Mouse (Mus musculus): Measurements from ENCODE around the gene Terf2. TPM values are rescaled to one million over a fixed set of nuclear protein-coding genes. Genes with fewer than 3 reads are reported as not detected.

Terf2 gene
- polyA plus RNA-seq, 1 experiment from 2014 or later: 25.3 TPM

GRCm38 (mm10) chr8:107104547-107104946 is 8.2 kb upstream of the Terf2 start:
- ChIA-PET POLR2A (no interaction called here), CTCF (interaction anchor here (0.7 to 2.1 kb wide), 13 partner anchors 10 to 327 kb away, joined by 3 to 11 read pairs (median 3); partner anchors contain the start of gene Nob1)
- peak; percentile 62 for ATAC-seq
- H3K27me3 ChIP-seq: no peaks in the 10 kb centered on the region
- DNase-seq (ENCODE audit: low read depth, low spot score): no peak
- peak; percentile 94 for TF ChIP-seq CTCF (IDR thresholded peaks at IDR 0.05)
- in situ Hi-C loops (cut with MboI; ENCODE audit: low pct_unique_long_range_greater_than_20kb): loop anchor here (10.0 kb wide), 1 partner anchor 470 kb away; no protein-coding TSS in a partner anchor

GRCm38 (mm10) chr8:107100635-107101034 is 4.3 kb upstream of the Terf2 start:
- H3K27me3 ChIP-seq: no peaks in the 10 kb centered on the region
- ChIA-PET POLR2A (no interaction called here), CTCF (interaction anchor here (1.1 to 1.4 kb wide), 3 partner anchors 14 to 223 kb away, joined by 3 to 5 read pairs (median 3); no protein-coding TSS in a partner anchor)
- ATAC-seq (no peak), DNase-seq (ENCODE audit: low read depth, low spot score) (no peak)
- TF ChIP-seq CTCF (IDR thresholded peaks at IDR 0.05): no peak
- in situ Hi-C loops (cut with MboI; ENCODE audit: low pct_unique_long_range_greater_than_20kb): loop anchor here (10.0 kb wide), 1 partner anchor 474 kb away; no protein-coding TSS in a partner anchor

- TF ChIP-seq CTCF (IDR thresholded peaks at IDR 0.05): no peak
- ATAC-seq (peak; percentile 81), DNase-seq (ENCODE audit: low read depth, low spot score) (no peak)
- ChIA-PET CTCF (interaction anchor here (1.3 kb wide), 1 partner anchor 18 kb away, joined by 3 read pairs; no protein-coding TSS in a partner anchor), POLR2A (interaction anchor here (0.7 to 1.2 kb wide), 2 partner anchors 40 to 231 kb away, joined by 3 to 4 read pairs; no protein-coding TSS in a partner anchor)
- no peaks in the 10 kb centered on the region for H3K27me3 ChIP-seq
- in situ Hi-C loops (cut with MboI; ENCODE audit: low pct_unique_long_range_greater_than_20kb): no loop called here
These were observed 506 bp downstream of the Terf2 start for GRCm38 (mm10) chr8:107095717-107096365.

- TF ChIP-seq CTCF (IDR thresholded peaks at IDR 0.05): no peak
- DNase-seq (ENCODE audit: low read depth, low spot score) (no peak), ATAC-seq (no peak)
- no peaks in the 10 kb centered on the region for H3K27me3 ChIP-seq
- in situ Hi-C loops (cut with MboI; ENCODE audit: low pct_unique_long_range_greater_than_20kb): no loop called here
- ChIA-PET POLR2A (no interaction called here), CTCF (interaction anchor here (1.3 kb wide), 1 partner anchor 14 kb away, joined by 3 read pairs; no protein-coding TSS in a partner anchor)
These were observed 5.8 kb downstream of the Terf2 start for GRCm38 (mm10) chr8:107090531-107090930.

- no peak for ATAC-seq
- CTCF ChIA-PET: interaction anchor here (1.3 kb wide), 1 partner anchor 23 kb away, joined by 4 read pairs; the partner anchor contains the start of gene Tmed6
These were observed 7.8 kb downstream of the Terf2 start for GRCm38 (mm10) chr8:107088526-107089063.

GRCm38 (mm10) chr8:107086018-107086417 is 10.3 kb downstream of the Terf2 start:
- CTCF ChIA-PET: interaction anchor here (1.7 kb wide), 1 partner anchor 8 kb away, joined by 6 read pairs; no protein-coding TSS in a partner anchor
- in situ Hi-C loops (cut with MboI; ENCODE audit: low pct_unique_long_range_greater_than_20kb): no loop called here

More at GRCm38 (mm10) chr8:107088526-107089063, 7.8 kb downstream of the Terf2 start:
- DNase-seq (ENCODE audit: low read depth, low spot score): no peak
- TF ChIP-seq CTCF (IDR thresholded peaks at IDR 0.05): no peak
- POLR2A ChIA-PET: no interaction called here
- in situ Hi-C loops (cut with MboI; ENCODE audit: low pct_unique_long_range_greater_than_20kb): no loop called here
- no peaks in the 10 kb centered on the region for H3K27me3 ChIP-seq

GRCm38 (mm10) chr8:107085358-107085757 is 11.0 kb downstream of the Terf2 start:
- ChIA-PET CTCF (interaction anchor here (1.7 kb wide), 1 partner anchor 9 kb away, joined by 6 read pairs; no protein-coding TSS in a partner anchor), POLR2A (no interaction called here)
- DNase-seq (ENCODE audit: low read depth, low spot score): no peak
- ATAC-seq: no peak
- in situ Hi-C loops (cut with MboI; ENCODE audit: low pct_unique_long_range_greater_than_20kb): no loop called here
- TF ChIP-seq CTCF (IDR thresholded peaks at IDR 0.05): no peak
- no peaks in the 10 kb centered on the region for H3K27me3 ChIP-seq

More at GRCm38 (mm10) chr8:107086018-107086417, 10.3 kb downstream of the Terf2 start:
- POLR2A ChIA-PET: no interaction called here
- H3K27me3 ChIP-seq: no peaks in the 10 kb centered on the region
- TF ChIP-seq CTCF (IDR thresholded peaks at IDR 0.05): no peak
- DNase-seq (ENCODE audit: low read depth, low spot score): no peak
- ATAC-seq: no peak

GRCm38 (mm10) chr8:107076239-107076888 is 20.0 kb downstream of the Terf2 start:
- ATAC-seq (no peak), DNase-seq (ENCODE audit: low read depth, low spot score) (no peak)
- no peaks in the 10 kb centered on the region for H3K27me3 ChIP-seq
- TF ChIP-seq CTCF (IDR thresholded peaks at IDR 0.05): no peak
- in situ Hi-C loops (cut with MboI; ENCODE audit: low pct_unique_long_range_greater_than_20kb): no loop called here
- ChIA-PET POLR2A (no interaction called here), CTCF (interaction anchor here (1.6 kb wide), 1 partner anchor 16 kb away, joined by 3 read pairs; no protein-coding TSS in a partner anchor)

- ATAC-seq: no peak
- POLR2A ChIA-PET: interaction anchor here (0.9 kb wide), 1 partner anchor 9 kb away, joined by 3 read pairs; the partner anchor contains the start of gene Tmed6
- TF ChIP-seq CTCF (IDR thresholded peaks at IDR 0.05): no peak
- H3K27me3 ChIP-seq: no peaks in the 10 kb centered on the region
- in situ Hi-C loops (cut with MboI; ENCODE audit: low pct_unique_long_range_greater_than_20kb): no loop called here
- no peak for DNase-seq (ENCODE audit: low read depth, low spot score)
- CTCF ChIA-PET: no interaction called here
These were observed 22.2 kb downstream of the Terf2 start for GRCm38 (mm10) chr8:107074128-107074527.

- no peaks in the 10 kb centered on the region for H3K27me3 ChIP-seq
- in situ Hi-C loops (cut with MboI; ENCODE audit: low pct_unique_long_range_greater_than_20kb): no loop called here
- no peak for TF ChIP-seq CTCF (IDR thresholded peaks at IDR 0.05)
- DNase-seq (ENCODE audit: low read depth, low spot score) (no peak), ATAC-seq (peak; percentile 41)
- ChIA-PET CTCF (no interaction called here), POLR2A (interaction anchor here (0.9 kb wide), 1 partner anchor 9 kb away, joined by 3 read pairs; the partner anchor contains the start of gene Tmed6)
These were observed 22.6 kb downstream of the Terf2 start for GRCm38 (mm10) chr8:107073706-107074105.

Measured in Patski (cell line).